Mouse (Mus musculus) embryo, embryonic 10.5 days (tissue): Measurements from ENCODE around the gene Scd4.
"Not testable (repeated sequence)": the region's sequence is repeated elsewhere in the genome, so short reads cannot be mapped to it uniquely, and the experiment has no call there.

Experiments used
- DNase-seq: peaks from one replicate; pipeline ENCODE4 v3.0.0-alpha.2; 2015; ENCODE audit warnings: low spot score

The Scd4 gene

DNA sequence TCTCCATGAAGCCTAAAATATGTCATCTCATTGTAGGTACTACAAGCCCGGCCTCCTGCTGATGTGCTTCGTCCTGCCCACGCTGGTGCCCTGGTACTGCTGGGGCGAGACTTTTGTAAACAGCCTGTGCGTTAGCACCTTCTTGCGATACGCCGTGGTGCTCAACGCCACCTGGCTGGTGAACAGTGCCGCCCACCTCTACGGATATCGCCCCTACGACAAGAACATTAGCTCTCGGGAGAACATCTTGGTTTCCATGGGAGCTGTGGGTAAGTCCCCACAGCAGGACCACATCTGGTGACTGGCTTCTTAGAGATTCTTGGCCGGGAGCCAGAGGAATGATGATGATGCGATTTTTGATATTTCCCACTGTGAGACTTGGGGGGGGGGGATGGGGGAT, 31.7 kb upstream of the Scd4 start:
- DNase-seq = no peak

GRCm38 (mm10) chr19:44301671-44302305, 31.1 kb upstream of the Scd4 start:
- no peak for DNase-seq

GRCm38 (mm10) chr19:44302901-44303300, 30.0 kb upstream of the Scd4 start:
- no peak for DNase-seq

DNA sequence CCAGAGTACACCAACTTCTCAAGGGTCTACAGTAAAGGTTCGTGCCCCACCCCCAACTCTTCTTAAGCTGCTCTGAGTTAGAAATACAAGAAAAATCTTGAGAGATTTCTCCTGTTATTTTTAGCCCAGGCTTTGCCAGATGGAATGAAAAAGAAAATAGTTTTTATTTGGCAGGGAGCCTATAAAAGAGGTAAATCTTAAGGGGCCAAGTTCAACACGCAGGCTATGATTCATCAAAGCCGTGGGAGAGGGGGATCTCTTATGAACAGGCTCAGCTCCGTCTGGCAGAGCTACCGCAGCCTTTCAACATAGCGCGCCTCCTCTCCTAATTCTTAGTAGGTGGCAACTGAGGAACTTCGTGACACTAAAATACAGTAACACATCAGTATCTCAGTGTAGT, 29.4 kb upstream of the Scd4 start:
- DNase-seq = no peak

DNA sequence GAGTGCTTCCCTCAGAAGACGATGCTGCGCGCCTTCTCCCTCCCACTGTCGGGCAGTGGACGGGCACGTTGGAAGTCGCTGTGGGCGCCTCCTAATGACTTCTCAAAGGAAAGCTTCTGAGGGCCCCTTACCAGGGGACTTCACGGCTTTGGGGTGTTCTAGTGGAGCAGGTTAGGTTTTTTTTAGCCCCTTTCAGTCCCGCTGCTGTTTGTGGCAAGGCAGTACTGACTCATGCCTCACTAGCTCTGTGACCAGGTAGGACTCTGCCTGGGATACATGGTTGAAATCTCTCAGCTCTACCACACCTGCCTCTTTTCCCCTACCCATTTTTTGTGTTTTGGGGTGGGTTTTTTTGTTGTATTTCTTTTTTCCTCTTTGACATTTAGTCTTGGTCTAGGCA, 28.5 kb upstream of the Scd4 start:
- DNase-seq = no peak

GRCm38 (mm10) chr19:44304851-44305510, 27.9 kb upstream of the Scd4 start:
- no peak for DNase-seq

- no peak for DNase-seq
Measured at GRCm38 (mm10) chr19:44305701-44306100, 27.2 kb upstream of the Scd4 start.

GRCm38 (mm10) chr19:44306171-44306570, 26.7 kb upstream of the Scd4 start:
- DNase-seq = no peak

- no peak for DNase-seq
Measured at GRCm38 (mm10) chr19:44307101-44307914, 25.6 kb upstream of the Scd4 start.

DNA sequence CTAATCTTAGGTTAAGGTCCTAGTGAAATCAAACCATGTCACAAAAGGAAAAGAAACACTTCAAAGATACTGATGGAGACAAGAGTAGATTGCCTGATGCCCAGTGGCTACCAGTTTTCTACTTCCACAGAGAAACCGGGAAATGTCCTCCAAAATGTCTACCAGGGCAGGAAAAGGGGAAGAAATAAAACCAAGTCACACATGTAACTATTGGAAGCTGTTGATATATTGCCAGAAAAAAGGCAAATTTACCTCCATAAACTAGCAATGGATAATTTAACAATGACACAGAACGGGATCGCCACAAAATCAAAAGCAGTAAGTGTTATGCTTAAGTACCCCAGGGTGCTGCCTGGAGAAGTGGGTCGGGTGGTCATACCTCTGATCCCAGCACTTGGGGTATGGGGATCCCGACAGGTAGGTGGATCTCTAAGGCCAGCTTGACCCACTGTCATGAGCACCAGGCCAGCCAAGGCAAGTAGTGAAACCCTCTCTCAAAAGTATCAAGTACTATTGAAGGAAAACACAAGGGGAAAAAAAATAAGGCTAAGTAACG, 24.9 kb upstream of the Scd4 start:
- DNase-seq = no peak

- DNase-seq = no peak
Measured at GRCm38 (mm10) chr19:44308611-44309246, 24.2 kb upstream of the Scd4 start.

GRCm38 (mm10) chr19:44309351-44310154, 23.3 kb upstream of the Scd4 start:
- no peak for DNase-seq

- not testable (repeated sequence) for DNase-seq
Measured at GRCm38 (mm10) chr19:44310155-44310575, 22.7 kb upstream of the Scd4 start.

- no peak for DNase-seq
Measured at GRCm38 (mm10) chr19:44310814-44311213, 22.1 kb upstream of the Scd4 start.

- no peak for DNase-seq
Measured at GRCm38 (mm10) chr19:44311306-44312006, 21.4 kb upstream of the Scd4 start.

- DNase-seq = peak; percentile 61
Measured at GRCm38 (mm10) chr19:44312007-44312360, 20.9 kb upstream of the Scd4 start.

- DNase-seq = no peak
Measured at GRCm38 (mm10) chr19:44313066-44313465, 19.8 kb upstream of the Scd4 start.

- DNase-seq = peak; percentile 88
Measured at GRCm38 (mm10) chr19:44314327-44314759, 18.5 kb upstream of the Scd4 start.

- peak; percentile 70 for DNase-seq
Measured at GRCm38 (mm10) chr19:44314871-44315414, 17.9 kb upstream of the Scd4 start.

DNA sequence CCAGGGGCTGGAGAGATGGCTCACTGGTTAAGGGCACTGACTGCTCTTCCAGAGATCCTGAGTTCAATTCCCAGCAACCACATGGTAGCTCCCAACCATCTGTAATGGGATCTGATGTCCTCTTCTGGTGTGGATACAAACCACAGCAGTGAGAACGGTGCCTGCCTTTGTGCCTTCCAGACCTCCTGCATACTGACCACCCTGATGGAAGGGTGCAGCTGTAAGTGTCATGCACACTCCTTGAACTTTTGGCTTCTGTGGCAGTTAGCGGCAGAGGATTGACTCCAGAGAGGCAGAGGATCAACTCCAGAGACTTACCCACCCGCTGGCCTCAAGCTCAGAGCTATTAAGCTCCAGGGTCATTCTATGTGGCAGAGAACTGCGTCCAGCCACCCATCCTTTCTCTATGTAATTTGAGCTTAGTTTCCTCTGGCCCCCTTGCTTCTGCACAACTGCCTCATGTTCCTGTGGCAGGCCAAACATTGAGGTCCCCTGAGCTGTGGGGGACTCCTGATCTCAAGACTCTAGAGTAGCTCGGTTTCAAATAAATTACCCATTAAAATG, 16.1 kb upstream of the Scd4 start:
- DNase-seq = no peak
